Mouse (Mus musculus) ES-E14 (cell line): ENCODE results near the gene Map3k5. TPM values are rescaled to one million over a fixed set of nuclear protein-coding genes. Genes with fewer than 3 reads are reported as not detected.

Experiments used
- DNase-seq: peaks from one replicate; pipeline ENCODE4 v3.0.0-alpha.2; 2013; ENCODE audit warnings: low read depth, low spot score
- H3K27ac ChIP-seq: 2 replicates; pipeline ENCODE4 v1.5.1; 2012; ENCODE audit warnings: low read depth, mild to moderate bottlenecking, low read length, moderate library complexity, mixed read lengths; ENCODE audit not compliant: poor library complexity, insufficient read depth, severe bottlenecking
- H3K36me3 ChIP-seq: 2 replicates; pipeline ENCODE4 v1.6.1; 2012; ENCODE audit warnings: mild to moderate bottlenecking, low read length, moderate library complexity, mixed read lengths; ENCODE audit not compliant: control insufficient read depth, poor library complexity, insufficient read depth, severe bottlenecking
- H3K4me1 ChIP-seq, 2 experiments: fragments of 150-350 bp in 1 of 2; sonication (generic) in 1 of 2; 2 replicates each; pipeline ENCODE4 v1.6.1; 2012; ENCODE audit warnings: low read length in 2 of 2, mild to moderate bottlenecking in 1 of 2, mixed read lengths in 1 of 2; ENCODE audit not compliant: control insufficient read depth in 2 of 2, insufficient read depth in 2 of 2, poor library complexity in 1 of 2
- H3K4me3 ChIP-seq, 2 experiments: fragments of 150-350 bp in 1 of 2; sonication (generic) in 1 of 2; 2 replicates each; pipeline ENCODE4 v1.5.1; 2012; ENCODE audit warnings: low read length in 2 of 2, low read depth in 1 of 2, mild to moderate bottlenecking in 1 of 2, mixed read lengths in 1 of 2; ENCODE audit not compliant: insufficient read depth in 1 of 2, poor library complexity in 1 of 2, severe bottlenecking in 1 of 2
- H3K9ac ChIP-seq: 2 replicates; pipeline ENCODE4 v1.6.1; 2012; ENCODE audit warnings: low read depth, mild to moderate bottlenecking, low read length, mixed read lengths; ENCODE audit not compliant: poor library complexity, insufficient read depth, severe bottlenecking
- H3K9me3 ChIP-seq: fragments of 150-350 bp; sonication (generic); 2 replicates; pipeline ENCODE4 v1.6.1; 2012; ENCODE audit warnings: low read depth, mild to moderate bottlenecking, low read length; ENCODE audit not compliant: control insufficient read depth, insufficient read depth
- CHD2 ChIP-seq: IDR thresholded peaks from 2 replicates; pipeline ENCODE4 v1.6.1; 2014; ENCODE audit warnings: mild to moderate bottlenecking, low read depth, low read length, inconsistent platforms
- HCFC1 ChIP-seq: IDR thresholded peaks from 2 replicates; pipeline ENCODE4 v1.6.1; 2012; ENCODE audit warnings: low read length, inconsistent platforms, borderline replicate concordance; ENCODE audit not compliant: insufficient read depth
- MAFK ChIP-seq: IDR thresholded peaks from 2 replicates; pipeline ENCODE4 v1.6.1; 2014; ENCODE audit warnings: mild to moderate bottlenecking, low read depth, low read length, inconsistent platforms; ENCODE audit not compliant: insufficient read depth
- ZC3H11A ChIP-seq: IDR thresholded peaks from 2 replicates; pipeline ENCODE4 v1.6.1; 2012; ENCODE audit warnings: low read depth, mild to moderate bottlenecking, inconsistent platforms, low read length, borderline replicate concordance
- ZNF384 ChIP-seq: IDR thresholded peaks from 2 replicates; pipeline ENCODE4 v1.6.1; 2012; ENCODE audit warnings: low read depth, low read length, inconsistent platforms
- in situ Hi-C, 2 experiments: fragments of 600-800 bp; cut with MboI; formaldehyde crosslinking; loops; one replicate each; pipeline ENCODE4 v1.15.1; 2025; ENCODE audit warnings: low sequenced_read_pairs in 2 of 2, inconsistent platforms in 1 of 2; ENCODE audit not compliant: unreplicated experiment in 2 of 2
- total RNA-seq: library from RNA; depleted of rRNA; stranded (reverse); fragments of 300-350 nt; gene quantifications from 2 replicates; pipeline ENCODE4 v1.2.3, GENCODE M21; 2012

The Map3k5 gene
- total RNA-seq, 1 experiment, result 4.7 TPM

DNA sequence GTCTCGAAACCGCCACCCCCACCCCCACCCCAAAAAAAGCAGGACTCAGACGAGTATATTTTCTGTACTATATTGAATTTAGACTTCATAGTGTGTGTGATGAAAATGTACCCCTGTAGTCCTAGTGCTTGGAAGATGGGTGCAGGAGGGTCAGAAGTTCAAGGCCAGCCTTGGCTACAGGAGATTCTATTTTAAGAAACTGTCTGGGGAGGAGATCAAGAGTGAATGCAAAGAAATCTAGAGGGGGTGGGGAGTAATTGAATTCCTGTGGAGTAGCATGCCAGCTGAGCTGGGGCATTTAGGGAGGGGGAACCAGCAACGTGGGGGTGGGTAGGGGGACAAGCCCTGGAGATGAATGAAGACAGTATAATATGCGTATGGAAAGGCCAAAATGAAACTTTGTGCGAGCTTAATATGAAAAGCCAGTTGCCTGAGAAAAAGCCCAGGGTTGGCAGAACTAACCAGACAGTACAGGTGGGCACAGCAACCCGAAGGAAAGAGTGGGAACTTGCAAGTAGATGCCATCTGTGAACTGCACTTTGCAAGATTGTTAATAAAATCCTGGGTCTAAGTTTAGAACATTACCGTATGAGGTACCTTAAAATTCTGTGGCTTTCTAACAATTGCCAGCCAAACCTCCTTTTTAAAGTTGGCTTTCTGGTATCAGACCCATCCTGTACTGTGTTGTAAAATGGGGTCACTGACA, 222.9 kb downstream of the Map3k5 start:
- Histone ChIP-seq H3K9ac (peak overlapping the region; percentile 54; the same call in 1 of the 2 replicates), H3K27ac (peak overlapping the region; percentile 76; the same call in 1 of the 2 replicates), H3K36me3 (no peaks in the 10 kb centered on the region), H3K4me1 (peaks cover 25 to 26% of the 10 kb centered on the region in 2 experiments), H3K4me3 (peak overlapping the region in 1 of 2 experiments; percentile 30; a peak in 2 of 4 replicates), H3K9me3 (no peaks in the 10 kb centered on the region)
- DNase-seq, result no peak
- in situ Hi-C loops, result no loop called here
- no peak for TF ChIP-seq ZNF384

DNA sequence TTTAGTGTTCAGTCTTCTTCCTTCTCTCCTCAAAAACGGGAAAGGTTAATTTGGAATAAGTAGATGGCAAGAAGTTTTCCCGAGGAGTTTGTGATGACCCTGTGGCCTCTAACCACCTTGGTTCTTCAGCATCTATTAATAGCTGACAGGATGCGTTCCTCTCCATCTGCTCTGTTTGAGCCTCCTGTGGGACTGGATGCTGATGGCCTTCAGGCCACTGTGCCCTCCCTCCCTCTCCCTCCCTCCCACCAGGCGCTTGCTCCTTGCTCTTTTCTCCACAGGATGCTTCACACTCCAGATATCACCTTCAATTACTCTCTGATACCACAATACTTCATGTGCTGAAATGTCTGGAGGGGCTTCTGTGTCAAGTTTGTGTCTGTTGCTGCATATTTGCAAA, 224.5 kb downstream of the Map3k5 start:
- Histone ChIP-seq H3K4me3 (no peak overlapping the region), H3K9me3 (no peaks in the 10 kb centered on the region), H3K27ac (no peak overlapping the region; the same call in 1 of the 2 replicates), H3K36me3 (no peaks in the 10 kb centered on the region), H3K4me1 (peaks cover 23% of the 10 kb centered on the region in 2 experiments), H3K9ac (no peak overlapping the region)
- in situ Hi-C loops, result no loop called here
- TF ChIP-seq MAFK, result no peak
- TF ChIP-seq CHD2, result no peak
- no peak for TF ChIP-seq HCFC1
- TF ChIP-seq ZNF384, result no peak
- no peak for TF ChIP-seq ZC3H11A
- no peak for DNase-seq

DNA sequence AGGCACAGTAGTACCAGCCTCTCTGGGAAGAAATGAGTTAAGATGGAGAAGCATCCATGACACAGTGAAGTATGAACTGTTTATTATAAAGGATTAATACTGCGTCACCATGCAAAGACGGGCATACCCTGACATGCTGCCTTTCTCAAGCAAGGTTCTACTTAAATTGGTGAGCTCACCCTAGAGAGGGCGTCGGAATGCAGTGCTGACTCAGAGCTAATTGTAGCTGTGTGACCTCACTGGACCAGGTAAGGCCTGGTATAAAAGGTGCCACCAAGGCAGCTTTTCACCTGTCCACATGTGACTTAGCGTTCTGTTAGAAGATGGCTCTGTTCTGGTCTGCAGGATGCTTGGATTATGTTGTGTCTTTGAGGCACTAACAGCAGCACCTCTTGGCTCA, 225.0 kb downstream of the Map3k5 start:
- Histone ChIP-seq H3K9me3 (no peaks in the 10 kb centered on the region), H3K9ac (no peak overlapping the region), H3K27ac (no peak overlapping the region), H3K4me1 (peaks cover 19 to 21% of the 10 kb centered on the region in 2 experiments), H3K36me3 (no peaks in the 10 kb centered on the region), H3K4me3 (no peak overlapping the region)
- in situ Hi-C loops, result no loop called here
- TF ChIP-seq ZNF384 (no peak), CHD2 (no peak), HCFC1 (no peak), MAFK (no peak), ZC3H11A (no peak)
- no peak for DNase-seq

DNA sequence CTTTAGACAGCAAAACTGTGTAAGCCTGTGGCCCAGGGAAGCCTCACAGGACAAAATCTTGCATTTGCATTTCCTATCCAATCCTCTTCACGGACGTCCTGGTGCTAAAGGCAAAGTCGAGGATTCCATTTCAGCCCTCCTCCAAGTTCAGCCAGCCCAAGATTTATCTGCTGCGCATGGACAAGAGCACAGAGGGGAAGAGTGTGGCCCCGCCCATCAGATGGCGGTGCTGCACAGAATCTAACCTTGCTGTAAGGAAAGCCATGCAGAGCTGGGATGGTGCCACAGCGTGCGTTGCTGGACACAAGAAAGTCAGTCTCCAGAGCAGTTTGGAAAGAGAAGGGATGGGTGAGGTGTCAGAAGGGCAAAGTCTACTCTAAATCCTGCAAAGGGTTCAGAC, 226.6 kb downstream of the Map3k5 start:
- in situ Hi-C loops, result no loop called here
- H3K4me3 ChIP-seq, result peak overlapping the region in 1 of 2 experiments; percentile 35; a peak in 1 of 4 replicates
- H3K27ac ChIP-seq, result no peak overlapping the region; the same call in 1 of the 2 replicates
- TF ChIP-seq ZC3H11A (no peak), ZNF384 (no peak), CHD2 (no peak), MAFK (no peak)
- H3K4me1 ChIP-seq, result peaks cover 16 to 19% of the 10 kb centered on the region in 2 experiments
- no peaks in the 10 kb centered on the region for H3K9me3 ChIP-seq
- H3K36me3 ChIP-seq, result no peaks in the 10 kb centered on the region
- DNase-seq, result peak; percentile 59
- H3K9ac ChIP-seq, result peak overlapping the region; percentile 49; the same call in 1 of the 2 replicates

DNA sequence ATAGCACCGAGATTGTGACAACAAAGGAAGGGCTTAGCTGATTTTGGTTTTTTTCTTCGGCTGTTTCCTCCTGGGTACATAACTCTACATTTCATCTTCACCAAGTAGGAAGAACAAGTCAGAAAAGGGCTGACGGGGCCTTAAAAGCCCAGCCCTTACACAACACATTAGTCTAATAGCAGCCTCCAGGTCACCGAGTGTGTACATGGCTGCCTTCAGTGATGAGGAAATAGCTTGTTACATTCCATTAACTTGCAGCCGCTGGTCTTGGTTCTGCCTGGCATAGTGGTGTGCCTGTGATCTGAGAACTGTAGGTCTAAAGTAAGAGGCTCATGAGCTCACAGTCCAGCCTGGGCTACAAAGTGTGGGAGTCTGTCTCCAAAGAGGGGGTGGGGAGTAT, 230.5 kb downstream of the Map3k5 start:
- Histone ChIP-seq H3K4me1 (peaks cover 3 to 17% of the 10 kb centered on the region in 2 experiments), H3K9me3 (no peaks in the 10 kb centered on the region), H3K36me3 (no peaks in the 10 kb centered on the region), H3K27ac (no peak overlapping the region), H3K4me3 (no peak overlapping the region), H3K9ac (no peak overlapping the region)
- TF ChIP-seq ZC3H11A (no peak), MAFK (no peak), HCFC1 (no peak), ZNF384 (no peak), CHD2 (no peak)
- in situ Hi-C loops, result no loop called here
- no peak for DNase-seq
